Mouse (Mus musculus) neural tube, embryonic 11.5 days (tissue): ENCODE measurements around the gene Chchd6. TPM values are rescaled to one million over a fixed set of nuclear protein-coding genes. Genes with fewer than 3 reads are reported as not detected.
A peak's percentile ranks its signal among the peaks of the same experiment; 100 is the strongest.

Source experiments
- ATAC-seq: fragments of 200-750 bp; cut with Nextera tagmentation; 2 replicates; pipeline ENCODE4 v1.8.0; 2017; ENCODE audit warnings: moderate number of reproducible peaks, mild to moderate bottlenecking, moderate TSS enrichment, moderate library complexity; ENCODE audit not compliant: insufficient read depth, low FRiP score, low TSS enrichment
- DNase-seq: peaks from one replicate; pipeline ENCODE4 v3.0.0-alpha.2; 2015; ENCODE audit warnings: low spot score
- H3K27ac ChIP-seq: fragments of 300-500 bp; sonication (generic); 2 replicates; pipeline ENCODE4 v1.5.1; 2014; ENCODE audit warnings: low read depth, mild to moderate bottlenecking, low read length
- H3K27me3 ChIP-seq: fragments of 300-500 bp; sonication (generic); 2 replicates; pipeline ENCODE4 v1.6.1; 2014; ENCODE audit warnings: mild to moderate bottlenecking, low read length, mixed read lengths; ENCODE audit not compliant: control insufficient read depth, insufficient read depth
- H3K36me3 ChIP-seq: fragments of 300-500 bp; sonication (generic); 2 replicates; pipeline ENCODE4 v1.6.1; 2014; ENCODE audit warnings: mild to moderate bottlenecking, low read length, moderate library complexity, mixed read lengths; ENCODE audit not compliant: control insufficient read depth, insufficient read depth
- H3K4me1 ChIP-seq: fragments of 300-500 bp; sonication (generic); 2 replicates; pipeline ENCODE4 v1.6.1; 2014; ENCODE audit warnings: low read length, mixed read lengths; ENCODE audit not compliant: control insufficient read depth, insufficient read depth
- H3K4me2 ChIP-seq: fragments of 300-500 bp; sonication (generic); 2 replicates; pipeline ENCODE4 v1.6.1; 2014; ENCODE audit warnings: low read depth, mild to moderate bottlenecking, moderate library complexity
- H3K4me3 ChIP-seq: fragments of 300-500 bp; sonication (generic); 2 replicates; pipeline ENCODE4 v1.5.1; 2014; ENCODE audit warnings: low read depth, low read length
- H3K9ac ChIP-seq: fragments of 300-500 bp; sonication (generic); 2 replicates; pipeline ENCODE4 v1.6.1; 2014; ENCODE audit warnings: mild to moderate bottlenecking, low read length
- H3K9me3 ChIP-seq: fragments of 300-500 bp; sonication (generic); 2 replicates; pipeline ENCODE4 v1.6.1; 2016; ENCODE audit warnings: low read length; ENCODE audit not compliant: control insufficient read depth
- WGBS: fragments of 180-500 bp; shearing (Covaris S2); extraction: QIAGEN DNeasy Blood & Tissue Kit; methylation state at CpG from one replicate; pipeline ENCODE4 v1.1.7; 2014; 5-methylcytosine and 5-hydroxymethylcytosine counted together
- polyA plus RNA-seq: library from polyadenylated mRNA; unstranded; fragments of >200 nt; fragmentation: Nextera tagmentation; extraction: Ambion mirVana; gene quantifications from 2 replicates; pipeline ENCODE4 v1.2.1, GENCODE M21; 2014

The Chchd6 gene
- polyA plus RNA-seq, 1 experiment from 2014 or later = 84.4 TPM

GRCm38 (mm10) chr6:89351441-89352137, 243.9 kb downstream of the Chchd6 start:
- H3K9ac ChIP-seq = peak overlapping the region; percentile 23; the same call in 1 of the 2 replicates
- ATAC-seq (peak; percentile 58), DNase-seq (peak; percentile 63)
- H3K4me3 ChIP-seq = no peak overlapping the region
- H3K36me3 ChIP-seq = peaks cover 20% of the 10 kb centered on the region
- H3K9me3 ChIP-seq = no peaks in the 10 kb centered on the region
- peak overlapping the region; percentile 63 for H3K27ac ChIP-seq
- no peaks in the 10 kb centered on the region for H3K27me3 ChIP-seq
- 17% methylated on average over 5 of the region's 5 CpGs for WGBS
- no peak overlapping the region for H3K4me2 ChIP-seq
- H3K4me1 ChIP-seq = peaks cover 31% of the 10 kb centered on the region

GRCm38 (mm10) chr6:89350520-89350919, 244.9 kb downstream of the Chchd6 start:
- Histone ChIP-seq H3K4me2 (no peak overlapping the region), H3K9me3 (no peaks in the 10 kb centered on the region), H3K9ac (no peak overlapping the region), H3K4me1 (peaks cover 31% of the 10 kb centered on the region), H3K27me3 (no peaks in the 10 kb centered on the region), H3K4me3 (no peak overlapping the region), H3K27ac (no peak overlapping the region), H3K36me3 (peaks cover 20% of the 10 kb centered on the region)
- WGBS = 83% methylated on average over 2 of the region's 2 CpGs
- ATAC-seq (no peak), DNase-seq (no peak)

GRCm38 (mm10) chr6:89350037-89350515, 245.4 kb downstream of the Chchd6 start:
- Histone ChIP-seq H3K9ac (no peak overlapping the region), H3K27ac (no peak overlapping the region), H3K4me2 (no peak overlapping the region), H3K4me1 (peaks cover 33% of the 10 kb centered on the region), H3K27me3 (no peaks in the 10 kb centered on the region), H3K36me3 (peaks cover 20% of the 10 kb centered on the region), H3K4me3 (no peak overlapping the region), H3K9me3 (no peaks in the 10 kb centered on the region)
- ATAC-seq (no peak), DNase-seq (no peak)
- WGBS = 56% methylated on average over 1 of the region's 1 CpGs

GRCm38 (mm10) chr6:89348363-89348762, 247.1 kb downstream of the Chchd6 start:
- Histone ChIP-seq H3K4me1 (peaks cover 33% of the 10 kb centered on the region), H3K36me3 (peaks cover 7% of the 10 kb centered on the region), H3K27ac (no peak overlapping the region), H3K9ac (no peak overlapping the region), H3K27me3 (no peaks in the 10 kb centered on the region), H3K9me3 (no peaks in the 10 kb centered on the region), H3K4me2 (no peak overlapping the region), H3K4me3 (no peak overlapping the region)
- ATAC-seq = no peak
- WGBS = 77% methylated on average over 9 of the region's 9 CpGs
- no peak for DNase-seq

GRCm38 (mm10) chr6:89347792-89348191, 247.7 kb downstream of the Chchd6 start:
- H3K4me2 ChIP-seq = no peak overlapping the region
- no peaks in the 10 kb centered on the region for H3K9me3 ChIP-seq
- DNase-seq = no peak
- peaks cover 7% of the 10 kb centered on the region for H3K36me3 ChIP-seq
- no peaks in the 10 kb centered on the region for H3K27me3 ChIP-seq
- no peak overlapping the region for H3K4me3 ChIP-seq
- no peak for ATAC-seq
- H3K4me1 ChIP-seq = peaks cover 29% of the 10 kb centered on the region
- H3K27ac ChIP-seq = no peak overlapping the region
- WGBS = 81% methylated on average over 1 of the region's 1 CpGs
- H3K9ac ChIP-seq = no peak overlapping the region

GRCm38 (mm10) chr6:89345855-89346254, 249.6 kb downstream of the Chchd6 start:
- Histone ChIP-seq H3K9ac (no peak overlapping the region), H3K4me2 (no peak overlapping the region), H3K9me3 (no peaks in the 10 kb centered on the region), H3K4me1 (peaks cover 11% of the 10 kb centered on the region), H3K36me3 (peaks cover 7% of the 10 kb centered on the region), H3K27ac (no peak overlapping the region), H3K4me3 (no peak overlapping the region), H3K27me3 (no peaks in the 10 kb centered on the region)
- no peak for ATAC-seq
- DNase-seq = no peak
- 95% methylated on average over 1 of the region's 1 CpGs for WGBS

- ATAC-seq = no peak
- 79% methylated on average over 3 of the region's 3 CpGs for WGBS
- no peak overlapping the region for H3K9ac ChIP-seq
- H3K36me3 ChIP-seq = peaks cover 7% of the 10 kb centered on the region
- H3K27ac ChIP-seq = no peak overlapping the region
- no peaks in the 10 kb centered on the region for H3K27me3 ChIP-seq
- H3K4me2 ChIP-seq = no peak overlapping the region
- H3K4me1 ChIP-seq = peaks cover 9% of the 10 kb centered on the region
- no peak overlapping the region for H3K4me3 ChIP-seq
- no peaks in the 10 kb centered on the region for H3K9me3 ChIP-seq
- no peak for DNase-seq
Measured at GRCm38 (mm10) chr6:89345486-89345785, 250.0 kb downstream of the Chchd6 start.

- Histone ChIP-seq H3K27ac (no peak overlapping the region), H3K27me3 (no peaks in the 10 kb centered on the region)
- WGBS = 50% methylated on average over 10 of the region's 10 CpGs
Measured at GRCm38 (mm10) chr6:89344613-89345485, 250.6 kb downstream of the Chchd6 start.

More at GRCm38 (mm10) chr6:89344613-89345485, 250.6 kb downstream of the Chchd6 start:
- Histone ChIP-seq H3K4me1 (peaks cover 9% of the 10 kb centered on the region), H3K9ac (no peak overlapping the region), H3K4me3 (no peak overlapping the region), H3K9me3 (no peaks in the 10 kb centered on the region), H3K4me2 (no peak overlapping the region), H3K36me3 (peaks cover 6% of the 10 kb centered on the region)
- peak; percentile 68 for DNase-seq
- no peak for ATAC-seq
